Mouse (Mus musculus): ENCODE data around the gene Rbfox1. TPM values are rescaled to one million over a fixed set of nuclear protein-coding genes. Genes with fewer than 3 reads are reported as not detected.

Rbfox1 gene
- total RNA-seq, 2 experiments from 2014 or later: 413 to 426 TPM

- no peak overlapping the region for H3K4me3 ChIP-seq
- no peak for TF ChIP-seq CTCF (conservative IDR thresholded peaks at IDR 0.05)
- no peak for DNase-seq (ENCODE audit: low spot score in 2 of 2)
- no peak overlapping the region for H3K27ac ChIP-seq
Observed at GRCm38 (mm10) chr16:7017310-7017709, 1132.2 kb downstream of the Rbfox1 start.

- Histone ChIP-seq H3K27ac (no peak overlapping the region), H3K4me3 (no peak overlapping the region)
- no peak for TF ChIP-seq CTCF (conservative IDR thresholded peaks at IDR 0.05)
- DNase-seq (ENCODE audit: low spot score in 2 of 2): no peak
Observed at GRCm38 (mm10) chr16:7034231-7034630, 1149.1 kb downstream of the Rbfox1 start.

GRCm38 (mm10) chr16:7036566-7036965, 1151.4 kb downstream of the Rbfox1 start:
- DNase-seq (ENCODE audit: low spot score in 2 of 2): no peak
- TF ChIP-seq CTCF (conservative IDR thresholded peaks at IDR 0.05): no peak
- Histone ChIP-seq H3K27ac (no peak overlapping the region), H3K4me3 (no peak overlapping the region)

GRCm38 (mm10) chr16:7036988-7037387, 1151.8 kb downstream of the Rbfox1 start:
- Histone ChIP-seq H3K27ac (no peak overlapping the region), H3K4me3 (no peak overlapping the region)
- no peak for TF ChIP-seq CTCF (conservative IDR thresholded peaks at IDR 0.05)
- no peak for DNase-seq (ENCODE audit: low spot score in 2 of 2)

- Histone ChIP-seq H3K4me3 (peak overlapping the region; percentile 52), H3K27ac (peak overlapping the region; percentile 85)
- TF ChIP-seq CTCF (conservative IDR thresholded peaks at IDR 0.05): no peak
- no peak for DNase-seq (ENCODE audit: low spot score in 2 of 2)
Observed at GRCm38 (mm10) chr16:7038639-7039260, 1153.6 kb downstream of the Rbfox1 start.

- peak; percentile 54 to 55 for DNase-seq (ENCODE audit: low spot score in 2 of 2)
- peak overlapping the region; percentile 86 for H3K27ac ChIP-seq
Observed at GRCm38 (mm10) chr16:7039404-7040367, 1154.5 kb downstream of the Rbfox1 start.

GRCm38 (mm10) chr16:7040691-7041090, 1155.5 kb downstream of the Rbfox1 start:
- DNase-seq (ENCODE audit: low spot score in 2 of 2): no peak
- peak overlapping the region; percentile 52 for H3K4me3 ChIP-seq
- peak overlapping the region; percentile 86 for H3K27ac ChIP-seq
- TF ChIP-seq CTCF (conservative IDR thresholded peaks at IDR 0.05): no peak

More at GRCm38 (mm10) chr16:7039404-7040367, 1154.5 kb downstream of the Rbfox1 start:
- peak overlapping the region; percentile 52 for H3K4me3 ChIP-seq
- TF ChIP-seq CTCF (conservative IDR thresholded peaks at IDR 0.05): no peak

- DNase-seq (ENCODE audit: low spot score in 2 of 2): no peak
- H3K27ac ChIP-seq: peak overlapping the region; percentile 67; the same call in 1 of the 2 replicates
- no peak for TF ChIP-seq CTCF (conservative IDR thresholded peaks at IDR 0.05)
- H3K4me3 ChIP-seq: no peak overlapping the region
Observed at GRCm38 (mm10) chr16:7047421-7047820, 1162.3 kb downstream of the Rbfox1 start.

- peak overlapping the region; percentile 40 for H3K4me3 ChIP-seq
- TF ChIP-seq CTCF (conservative IDR thresholded peaks at IDR 0.05): peak; percentile 96
- DNase-seq (ENCODE audit: low spot score in 2 of 2): peak; percentile 51 to 69
- H3K27ac ChIP-seq: peak overlapping the region; percentile 67
Observed at GRCm38 (mm10) chr16:7049162-7049971, 1164.2 kb downstream of the Rbfox1 start.

- Histone ChIP-seq H3K4me3 (no peak overlapping the region), H3K27ac (peak overlapping the region; percentile 77)
- DNase-seq (ENCODE audit: low spot score in 2 of 2): no peak
- TF ChIP-seq CTCF (conservative IDR thresholded peaks at IDR 0.05): no peak
Observed at GRCm38 (mm10) chr16:7050945-7051344, 1165.8 kb downstream of the Rbfox1 start.

GRCm38 (mm10) chr16:7051991-7052390, 1166.8 kb downstream of the Rbfox1 start:
- Histone ChIP-seq H3K4me3 (peak overlapping the region; percentile 11; the same call in 1 of the 2 replicates), H3K27ac (peak overlapping the region; percentile 77)
- no peak for DNase-seq (ENCODE audit: low spot score in 2 of 2)
- TF ChIP-seq CTCF (conservative IDR thresholded peaks at IDR 0.05): no peak

- TF ChIP-seq CTCF (conservative IDR thresholded peaks at IDR 0.05): no peak
- Histone ChIP-seq H3K4me3 (peak overlapping the region; percentile 11; the same call in 1 of the 2 replicates), H3K27ac (peak overlapping the region; percentile 77)
- no peak for DNase-seq (ENCODE audit: low spot score in 2 of 2)
Observed at GRCm38 (mm10) chr16:7052408-7052807, 1167.3 kb downstream of the Rbfox1 start.

Data from layer of hippocampus, adult 2 months (tissue).